Mouse (Mus musculus): ENCODE measurements around the gene Gemin8. TPM values are rescaled to one million over a fixed set of nuclear protein-coding genes. Genes with fewer than 3 reads are reported as not detected.
A peak's percentile ranks its signal among the peaks of the same experiment; 100 is the strongest.

Gemin8 gene
- total RNA-seq, 2 experiments from 2014 or later, result 10.1 to 10.8 TPM

DNA sequence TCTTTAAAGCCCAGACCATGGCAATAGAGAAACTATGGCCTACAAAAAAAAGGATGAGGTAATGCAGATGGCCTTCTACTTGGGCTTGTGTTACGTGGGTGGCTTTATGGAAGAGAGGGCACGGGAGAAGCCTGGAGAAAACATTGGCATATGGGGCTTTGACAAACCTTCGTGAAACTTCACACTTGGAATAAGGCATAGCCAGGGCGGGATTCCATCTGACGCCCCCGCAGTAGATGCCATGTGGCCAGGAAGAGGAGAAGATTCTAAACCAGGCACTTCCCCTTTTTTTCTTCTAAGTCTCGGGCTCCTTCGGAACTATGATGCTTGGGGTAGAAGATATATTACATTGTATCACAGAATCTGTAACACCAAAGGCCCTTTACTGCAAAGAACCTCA is 46.5 kb downstream of the Gemin8 start:
- intact Hi-C loops (cut with DNase I), result no loop called here
- peak; percentile 36 to 41 for DNase-seq (ENCODE audit: extremely low spot score in 1 of 2, low spot score in 2 of 2)

DNA sequence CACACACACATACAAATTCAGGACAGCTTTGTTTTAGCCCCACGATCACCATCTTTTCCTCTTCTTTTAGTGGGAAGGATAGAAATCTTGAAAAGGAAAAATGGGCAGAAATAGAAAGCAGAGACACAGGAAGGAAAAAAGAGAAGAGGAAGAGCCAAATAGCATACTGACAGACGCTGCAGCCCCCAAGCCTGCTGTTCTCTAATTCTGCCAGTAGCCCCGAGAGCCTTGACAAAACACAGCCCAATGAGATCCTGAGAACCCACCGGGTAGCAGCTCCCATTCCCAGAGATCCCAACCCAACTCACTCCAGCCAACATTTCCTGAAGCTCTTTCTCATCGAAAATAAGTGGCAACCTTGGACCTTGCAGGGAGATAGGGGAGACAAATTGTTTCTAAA is 49.1 kb downstream of the Gemin8 start:
- DNase-seq (ENCODE audit: extremely low spot score in 1 of 2, low spot score in 2 of 2), result no peak
- intact Hi-C loops (cut with DNase I), result no loop called here

DNA sequence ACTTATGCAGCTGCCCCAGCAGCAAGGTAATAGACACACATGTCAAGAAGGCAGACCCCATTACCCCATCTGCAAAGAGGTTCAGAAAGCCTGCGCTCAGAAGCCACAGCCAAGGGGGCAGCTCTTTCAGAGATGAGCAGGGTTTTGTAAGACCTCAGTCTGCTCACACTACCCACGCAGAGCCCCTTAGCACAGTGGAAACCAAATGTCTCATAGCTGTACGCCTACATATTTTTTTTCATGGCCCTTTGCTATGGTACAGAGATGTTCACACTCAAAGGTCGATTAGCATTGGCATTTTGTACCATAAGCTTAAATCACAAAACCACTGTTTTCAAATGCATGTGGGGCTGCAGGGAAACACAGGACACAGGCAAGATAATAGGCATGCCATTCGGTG is 56.6 kb downstream of the Gemin8 start:
- DNase-seq (ENCODE audit: extremely low spot score in 1 of 2, low spot score in 2 of 2), result no peak
- intact Hi-C loops (cut with DNase I), result no loop called here

DNA sequence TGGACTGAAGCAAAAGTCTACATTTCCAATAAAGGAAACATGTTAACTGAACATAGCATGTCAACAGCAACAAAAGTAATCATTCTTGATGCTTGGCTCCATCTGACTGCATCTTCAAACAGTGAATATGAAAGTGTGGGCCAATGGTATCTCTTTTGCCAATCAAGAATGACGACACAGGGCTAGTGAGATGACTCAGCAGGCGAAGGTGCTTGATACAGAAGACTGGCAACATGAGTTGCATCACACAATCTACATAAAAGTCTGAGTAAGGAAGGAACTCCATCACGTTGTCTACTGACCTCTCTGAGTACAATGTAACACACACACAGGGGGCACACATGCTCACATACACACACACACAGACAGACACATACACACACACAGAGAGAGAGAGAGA is 59.5 kb downstream of the Gemin8 start:
- intact Hi-C loops (cut with DNase I), result no loop called here
- no peak for DNase-seq (ENCODE audit: extremely low spot score in 1 of 2, low spot score in 2 of 2)

DNA sequence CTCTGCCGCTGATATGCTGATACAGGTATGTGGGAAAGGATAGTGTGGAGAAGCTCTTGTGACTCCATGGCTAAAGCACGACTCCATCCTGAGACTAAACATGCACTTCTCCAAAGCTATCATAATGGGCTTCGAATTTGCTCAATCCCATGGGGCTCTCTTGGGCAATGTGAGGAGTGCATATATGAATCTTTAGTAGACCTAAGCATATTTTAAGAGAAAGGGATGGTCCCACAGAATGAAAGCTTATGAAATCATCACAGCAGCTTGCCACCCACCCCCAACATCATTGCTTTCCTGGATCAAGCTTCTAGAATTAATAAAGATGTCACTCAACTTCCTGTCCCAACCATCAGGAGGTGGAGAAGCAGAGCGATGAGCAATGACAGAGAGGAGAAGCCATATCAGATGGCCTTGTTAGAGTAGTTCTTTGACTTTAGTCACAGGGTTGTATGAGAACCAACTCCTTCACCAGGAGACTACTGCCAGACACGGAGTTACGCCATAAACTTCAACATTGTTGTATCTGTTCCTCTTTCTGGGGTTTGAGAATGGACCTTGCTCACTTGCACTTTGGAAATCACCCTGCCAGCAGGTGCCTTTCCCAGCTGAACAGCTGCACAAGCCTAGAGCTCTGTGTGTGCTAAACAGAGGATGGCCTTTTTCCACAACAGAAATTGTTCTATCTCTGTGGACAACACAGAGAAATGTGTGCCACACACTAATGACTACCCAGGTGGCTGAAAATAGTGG is 60.4 kb downstream of the Gemin8 start:
- no peak for DNase-seq (ENCODE audit: extremely low spot score in 1 of 2, low spot score in 2 of 2)
- intact Hi-C loops (cut with DNase I), result no loop called here

DNA sequence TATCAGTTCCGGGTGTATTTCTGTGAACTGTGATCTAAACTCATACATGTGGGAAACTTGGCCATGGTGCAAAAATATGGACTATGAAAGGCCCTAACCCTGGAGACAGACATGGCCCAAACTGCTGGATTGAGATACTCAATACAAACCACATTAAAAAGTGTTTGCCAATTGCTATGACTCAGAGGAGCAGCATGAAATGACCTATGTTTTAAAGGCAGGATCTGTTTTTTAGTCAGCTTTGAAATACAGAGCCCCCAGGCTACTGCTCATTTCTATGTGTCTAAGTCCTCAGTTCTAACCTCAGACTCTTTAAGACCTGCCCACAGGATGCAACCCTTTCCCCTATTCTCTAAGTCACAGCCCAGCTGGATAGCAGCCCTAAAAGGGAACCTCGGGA is 65.9 kb downstream of the Gemin8 start:
- no peak for DNase-seq (ENCODE audit: extremely low spot score in 1 of 2, low spot score in 2 of 2)
- intact Hi-C loops (cut with DNase I), result loop anchor here (5.0 kb wide), 1 partner anchor 64 kb away; the partner anchor contains the start of gene Gemin8

DNA sequence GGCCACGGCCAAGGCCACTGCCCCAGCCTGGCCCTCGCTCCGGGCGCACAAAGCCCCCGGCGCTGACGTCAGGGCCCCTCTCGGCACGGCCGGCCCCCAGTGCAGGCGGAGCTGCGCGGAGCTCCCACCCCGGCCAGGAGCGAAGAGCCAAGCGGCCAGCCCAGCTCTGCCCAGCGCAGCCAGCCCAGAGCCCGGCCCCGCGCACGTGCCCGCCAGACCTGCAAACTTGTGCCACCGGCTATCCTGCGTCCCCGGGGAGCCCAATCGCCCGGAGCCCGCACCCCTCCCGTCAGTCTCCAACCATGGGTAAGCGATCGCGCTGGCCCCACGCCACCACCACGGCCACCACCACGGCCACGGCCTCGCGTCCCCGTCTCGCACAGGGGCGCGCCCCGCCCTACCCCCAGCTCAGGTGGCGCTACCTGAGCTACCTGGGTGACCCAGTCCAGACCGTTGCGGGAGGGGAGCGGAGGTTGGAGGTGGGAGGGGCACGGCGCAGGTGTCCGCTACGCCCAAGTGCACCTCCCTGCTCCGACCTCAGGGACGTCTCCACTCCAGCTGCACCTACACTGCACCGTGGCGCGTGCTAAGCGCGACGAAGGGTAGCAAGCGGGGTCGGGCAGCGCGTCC is 68.7 kb downstream of the Gemin8 start, which contains the start of gene Gpm6b:
Gene Gpm6b, plus strand, starts transcription at position 81 of the 630 bp plus-strand sequence.
- intact Hi-C loops (cut with DNase I), result loop anchor here (5.0 kb wide), 1 partner anchor 67 kb away; the partner anchor contains the start of gene Gemin8

DNA sequence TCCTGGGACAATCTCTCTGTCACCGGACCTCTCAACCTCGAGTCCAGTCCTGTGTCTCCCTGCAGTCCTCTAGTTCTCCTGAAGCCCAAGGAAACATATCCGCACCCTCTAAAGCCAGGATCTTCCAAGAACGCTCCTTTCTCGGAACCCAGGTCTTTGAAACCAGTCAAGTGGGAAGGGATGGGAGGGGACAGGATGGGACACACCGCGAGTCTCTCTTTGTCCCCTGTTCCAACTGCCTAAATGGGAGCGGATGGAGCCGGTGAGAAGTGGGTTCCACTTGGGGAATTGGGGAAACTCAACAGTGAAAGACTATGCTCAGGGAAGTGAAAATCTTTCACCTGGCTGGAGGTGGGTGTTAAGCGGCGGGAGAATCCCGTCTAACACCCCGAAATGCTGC is 69.3 kb downstream of the Gemin8 start:
- intact Hi-C loops (cut with DNase I), result loop anchor here (5.0 kb wide), 1 partner anchor 67 kb away; the partner anchor contains the start of gene Gemin8
- DNase-seq (ENCODE audit: extremely low spot score in 1 of 2, low spot score in 2 of 2), result no peak

More for the DNA sequence above, 68.7 kb downstream of the Gemin8 start, which contains the start of gene Gpm6b:
- DNase-seq (ENCODE audit: extremely low spot score in 1 of 2, low spot score in 2 of 2), result peak; percentile 42 to 77

Other genes with a start within 250 kb of the Gemin8 start
- 100 to 1,000 TPM; 752 to 763 TPM for gene Gpm6b, start 68.5 kb downstream of the Gemin8 start, total RNA-seq (2021)

Measured in left cerebral cortex, postnatal 10 days (tissue).